Mouse (Mus musculus): ENCODE measurements around the gene Zfyve27.

DNA sequence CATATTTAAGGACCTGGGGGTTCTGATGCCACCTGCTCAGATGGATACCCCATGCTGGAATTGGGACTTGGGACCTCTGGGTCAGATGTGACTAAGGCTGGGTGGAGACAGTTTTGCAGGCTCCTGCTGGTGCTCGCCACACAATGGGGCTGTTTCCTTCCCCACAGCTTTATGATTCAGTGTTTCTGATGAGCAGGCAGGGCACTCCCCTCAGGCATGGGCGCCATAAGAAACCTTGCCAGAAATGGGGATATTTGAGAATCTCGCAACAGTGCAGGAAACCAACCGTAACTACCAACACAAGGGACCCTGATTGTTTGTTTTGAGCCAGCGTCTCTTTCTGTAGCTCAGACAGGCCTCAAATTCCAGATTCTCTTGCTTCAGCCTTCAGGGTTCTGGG lies 32.6 kb upstream of the Zfyve27 start:
- TF ChIP-seq CTCF (IDR thresholded peaks at IDR 0.05; ENCODE audit: low read depth) = no peak
- TF ChIP-seq EP300 (optimal IDR thresholded peaks at IDR 0.05) = no peak

All from stomach, postnatal 0 days (tissue).